Mouse (Mus musculus) ES-E14 (cell line): Measurements from ENCODE around the gene Tmprss13. TPM values are rescaled to one million over a fixed set of nuclear protein-coding genes. Genes with fewer than 3 reads are reported as not detected.

Source experiments
- DNase-seq: peaks from one replicate; pipeline ENCODE4 v3.0.0-alpha.2; 2013; ENCODE audit warnings: low read depth, low spot score
- H3K27ac ChIP-seq: 2 replicates; pipeline ENCODE4 v1.5.1; 2012; ENCODE audit warnings: low read depth, mild to moderate bottlenecking, low read length, moderate library complexity, mixed read lengths; ENCODE audit not compliant: poor library complexity, insufficient read depth, severe bottlenecking
- H3K36me3 ChIP-seq: 2 replicates; pipeline ENCODE4 v1.6.1; 2012; ENCODE audit warnings: mild to moderate bottlenecking, low read length, moderate library complexity, mixed read lengths; ENCODE audit not compliant: control insufficient read depth, poor library complexity, insufficient read depth, severe bottlenecking
- H3K4me1 ChIP-seq, 2 experiments: fragments of 150-350 bp in 1 of 2; sonication (generic) in 1 of 2; 2 replicates each; pipeline ENCODE4 v1.6.1; 2012; ENCODE audit warnings: low read length in 2 of 2, mild to moderate bottlenecking in 1 of 2, mixed read lengths in 1 of 2; ENCODE audit not compliant: control insufficient read depth in 2 of 2, insufficient read depth in 2 of 2, poor library complexity in 1 of 2
- H3K4me3 ChIP-seq, 2 experiments: fragments of 150-350 bp in 1 of 2; sonication (generic) in 1 of 2; 2 replicates each; pipeline ENCODE4 v1.5.1; 2012; ENCODE audit warnings: low read length in 2 of 2, low read depth in 1 of 2, mild to moderate bottlenecking in 1 of 2, mixed read lengths in 1 of 2; ENCODE audit not compliant: insufficient read depth in 1 of 2, poor library complexity in 1 of 2, severe bottlenecking in 1 of 2
- H3K9ac ChIP-seq: 2 replicates; pipeline ENCODE4 v1.6.1; 2012; ENCODE audit warnings: low read depth, mild to moderate bottlenecking, low read length, mixed read lengths; ENCODE audit not compliant: poor library complexity, insufficient read depth, severe bottlenecking
- H3K9me3 ChIP-seq: fragments of 150-350 bp; sonication (generic); 2 replicates; pipeline ENCODE4 v1.6.1; 2012; ENCODE audit warnings: low read depth, mild to moderate bottlenecking, low read length; ENCODE audit not compliant: control insufficient read depth, insufficient read depth
- CHD2 ChIP-seq: IDR thresholded peaks from 2 replicates; pipeline ENCODE4 v1.6.1; 2014; ENCODE audit warnings: mild to moderate bottlenecking, low read depth, low read length, inconsistent platforms
- HCFC1 ChIP-seq: IDR thresholded peaks from 2 replicates; pipeline ENCODE4 v1.6.1; 2012; ENCODE audit warnings: low read length, inconsistent platforms, borderline replicate concordance; ENCODE audit not compliant: insufficient read depth
- MAFK ChIP-seq: IDR thresholded peaks from 2 replicates; pipeline ENCODE4 v1.6.1; 2014; ENCODE audit warnings: mild to moderate bottlenecking, low read depth, low read length, inconsistent platforms; ENCODE audit not compliant: insufficient read depth
- ZC3H11A ChIP-seq: IDR thresholded peaks from 2 replicates; pipeline ENCODE4 v1.6.1; 2012; ENCODE audit warnings: low read depth, mild to moderate bottlenecking, inconsistent platforms, low read length, borderline replicate concordance
- ZNF384 ChIP-seq: IDR thresholded peaks from 2 replicates; pipeline ENCODE4 v1.6.1; 2012; ENCODE audit warnings: low read depth, low read length, inconsistent platforms
- in situ Hi-C, 2 experiments: fragments of 600-800 bp; cut with MboI; formaldehyde crosslinking; loops; one replicate each; pipeline ENCODE4 v1.15.1; 2025; ENCODE audit warnings: low sequenced_read_pairs in 2 of 2, inconsistent platforms in 1 of 2; ENCODE audit not compliant: unreplicated experiment in 2 of 2
- total RNA-seq: library from RNA; depleted of rRNA; stranded (reverse); fragments of 300-350 nt; gene quantifications from 2 replicates; pipeline ENCODE4 v1.2.3, GENCODE M21; 2012

The Tmprss13 gene
- total RNA-seq, 1 experiment = 0.22 TPM

DNA sequence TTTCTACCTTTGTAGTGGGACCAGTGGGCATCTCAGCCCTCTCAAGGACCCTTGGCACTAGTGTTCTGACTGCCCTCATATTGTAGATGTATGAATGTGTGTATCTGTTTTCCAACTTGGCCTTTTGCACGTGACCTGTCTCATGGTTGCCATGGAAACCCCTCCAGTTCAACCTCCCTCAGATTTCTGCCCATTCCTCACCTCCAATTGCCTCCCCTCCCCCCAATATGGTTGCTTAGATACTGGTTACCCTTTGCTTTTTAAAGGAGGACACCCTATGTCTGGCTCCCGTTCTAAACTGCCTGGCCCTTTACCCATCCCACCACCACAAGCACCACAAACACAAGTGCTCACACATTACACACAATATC is 52.4 kb downstream of the Tmprss13 start:
- no peak for DNase-seq
- no peaks in the 10 kb centered on the region for H3K9me3 ChIP-seq
- H3K4me3 ChIP-seq = peak overlapping the region; percentile 80 to 89
- H3K36me3 ChIP-seq = peaks cover 5% of the 10 kb centered on the region; the same call in 1 of the 2 replicates
- TF ChIP-seq CHD2 (0 out of 2 replicates have a peak, but pooled peaks have one; percentile 28), ZC3H11A (no peak), HCFC1 (no peak)
- peak overlapping the region; percentile 86; the same call in 1 of the 2 replicates for H3K9ac ChIP-seq
- peaks cover 14 to 33% of the 10 kb centered on the region in 2 experiments; a peak in 3 of 4 replicates for H3K4me1 ChIP-seq
- in situ Hi-C loops = no loop called here
- no peak overlapping the region for H3K27ac ChIP-seq

DNA sequence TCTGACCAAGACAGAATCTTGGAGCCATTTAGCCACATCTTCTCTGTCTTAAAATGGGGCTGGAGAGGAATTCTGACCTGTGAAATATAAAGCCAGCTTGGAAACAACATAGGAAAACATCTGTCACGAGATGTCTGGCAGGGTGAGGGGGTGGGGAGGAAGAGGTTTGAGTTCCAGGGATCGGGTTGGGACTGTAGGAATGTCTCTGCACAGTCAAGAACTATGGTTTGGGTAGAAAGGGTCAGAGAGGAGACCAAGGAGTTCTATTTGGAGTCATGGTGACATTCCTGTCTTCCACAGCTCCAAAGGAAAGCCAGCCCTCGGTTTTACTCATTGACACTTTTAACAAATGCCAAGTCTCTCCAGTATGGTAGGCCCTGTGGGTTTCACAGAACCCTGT is 55.0 kb downstream of the Tmprss13 start:
- H3K4me3 ChIP-seq = no peak overlapping the region
- in situ Hi-C loops = no loop called here
- DNase-seq = no peak
- no peak overlapping the region for H3K9ac ChIP-seq
- H3K4me1 ChIP-seq = peaks cover 14 to 31% of the 10 kb centered on the region in 2 experiments
- H3K36me3 ChIP-seq = peaks cover 7% of the 10 kb centered on the region; the same call in 1 of the 2 replicates
- no peak overlapping the region for H3K27ac ChIP-seq
- no peaks in the 10 kb centered on the region for H3K9me3 ChIP-seq
- TF ChIP-seq MAFK (no peak), ZC3H11A (no peak), ZNF384 (no peak), CHD2 (no peak), HCFC1 (no peak)

DNA sequence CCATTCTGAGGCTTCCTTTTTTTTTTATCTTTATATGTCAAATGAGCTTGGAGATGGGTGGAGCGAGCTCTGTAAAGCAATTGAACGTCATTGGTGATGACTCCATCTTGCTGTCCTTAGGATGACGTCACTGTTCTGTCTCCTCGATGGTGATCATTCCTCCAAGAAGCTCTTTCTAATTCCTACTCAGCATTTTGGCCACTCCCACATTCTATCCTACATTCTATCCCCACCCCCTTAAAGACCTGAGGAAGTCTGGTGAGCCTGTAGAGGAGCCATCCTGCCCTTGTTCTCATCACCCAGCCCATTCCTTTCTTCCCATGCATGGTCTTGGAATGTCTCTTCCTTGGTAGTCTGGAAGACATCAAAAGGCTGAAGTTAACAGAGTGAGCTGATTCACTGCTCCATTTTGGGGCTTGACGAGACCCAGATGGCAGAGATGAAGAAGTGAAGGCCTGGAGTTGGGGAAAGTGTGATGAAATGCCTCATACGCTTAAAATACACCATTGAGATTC is 56.1 kb downstream of the Tmprss13 start:
- DNase-seq = peak; percentile 57

DNA sequence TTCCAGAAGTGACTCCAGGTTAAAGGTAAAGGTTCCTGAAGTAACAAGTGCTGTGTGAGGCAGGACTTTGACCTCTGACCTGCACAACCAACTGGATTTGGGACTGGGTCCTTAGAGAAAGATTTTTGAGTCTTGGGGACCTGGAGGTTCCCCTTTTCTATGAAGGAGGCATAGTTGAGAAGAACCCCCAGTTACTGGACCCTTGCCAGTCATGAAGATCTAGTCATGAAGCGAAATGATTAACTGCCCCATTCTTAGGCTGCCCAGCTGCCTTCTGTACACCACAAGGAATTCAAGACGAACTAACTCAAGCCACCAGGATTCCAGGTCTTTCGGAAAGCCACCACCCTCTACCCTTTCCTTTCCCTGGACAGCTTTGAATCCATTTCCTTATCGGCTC is 57.5 kb downstream of the Tmprss13 start:
- DNase-seq = no peak
- H3K36me3 ChIP-seq = peaks cover 11% of the 10 kb centered on the region; the same call in 1 of the 2 replicates
- no peak overlapping the region for H3K9ac ChIP-seq
- H3K9me3 ChIP-seq = no peaks in the 10 kb centered on the region
- TF ChIP-seq MAFK = no peak
- TF ChIP-seq ZC3H11A = no peak
- no peak for TF ChIP-seq ZNF384
- no peak for TF ChIP-seq CHD2
- TF ChIP-seq HCFC1 = no peak
- H3K4me1 ChIP-seq = peaks cover 12 to 29% of the 10 kb centered on the region in 2 experiments
- H3K27ac ChIP-seq = no peak overlapping the region
- no peak overlapping the region for H3K4me3 ChIP-seq
- in situ Hi-C loops = no loop called here

More for the DNA sequence above, 56.1 kb downstream of the Tmprss13 start:
- Histone ChIP-seq H3K4me1 (peaks cover 12 to 28% of the 10 kb centered on the region in 2 experiments), H3K27ac (no peak overlapping the region), H3K9ac (no peak overlapping the region), H3K36me3 (peaks cover 11% of the 10 kb centered on the region; the same call in 1 of the 2 replicates), H3K4me3 (no peak overlapping the region), H3K9me3 (no peaks in the 10 kb centered on the region)
- in situ Hi-C loops = no loop called here
- TF ChIP-seq MAFK (peak; percentile 50), HCFC1 (no peak), CHD2 (no peak)

DNA sequence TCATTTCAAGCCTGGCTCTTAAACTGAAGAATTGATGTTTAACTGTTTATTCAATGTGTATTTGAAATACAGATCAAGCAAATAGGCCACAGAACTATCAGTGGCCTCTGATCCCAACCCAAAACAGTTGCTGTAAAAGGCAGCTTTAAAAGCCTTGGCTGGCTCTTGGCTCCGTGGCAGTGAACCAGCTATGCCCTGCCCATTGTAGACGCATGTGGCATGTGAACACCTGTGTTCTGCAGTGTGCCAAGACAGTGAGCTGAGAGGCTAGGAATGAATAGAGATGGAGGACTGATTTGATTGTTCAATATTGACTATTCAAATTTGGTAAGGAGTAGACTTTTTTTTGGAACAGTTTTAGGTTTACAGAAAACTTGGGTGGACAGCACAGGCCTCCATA is 58.0 kb downstream of the Tmprss13 start:
- Histone ChIP-seq H3K36me3 (peaks cover 11% of the 10 kb centered on the region; the same call in 1 of the 2 replicates), H3K9me3 (no peaks in the 10 kb centered on the region), H3K4me3 (no peak overlapping the region), H3K27ac (no peak overlapping the region), H3K9ac (no peak overlapping the region), H3K4me1 (peaks cover 9 to 25% of the 10 kb centered on the region in 2 experiments)
- TF ChIP-seq MAFK = no peak
- TF ChIP-seq ZC3H11A = no peak
- no peak for TF ChIP-seq ZNF384
- TF ChIP-seq HCFC1 = no peak
- TF ChIP-seq CHD2 = no peak
- in situ Hi-C loops = no loop called here
- DNase-seq = no peak
